Comparison of ENCODE assay signal across 17 mouse cellular contexts in the genomic region with DNA sequence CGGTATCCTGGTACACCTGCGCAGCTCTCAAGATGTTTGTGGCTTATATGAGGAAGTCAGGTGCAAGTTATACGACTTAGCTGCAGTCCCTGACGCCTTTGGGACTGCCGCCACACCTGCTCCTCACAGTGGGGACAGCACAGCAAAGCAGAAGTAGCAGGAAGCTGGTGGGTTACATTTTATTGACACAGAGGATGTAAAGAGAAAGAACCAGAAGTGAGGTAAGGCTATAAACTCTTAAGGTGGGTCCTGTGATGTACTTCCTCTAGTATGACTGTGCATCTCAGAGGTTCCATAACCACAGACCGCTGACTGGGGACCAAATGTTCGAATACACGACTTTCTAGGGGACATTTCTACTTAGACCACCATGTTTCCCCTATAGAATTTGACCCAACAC.
"Had no signal": no experiment of that assay in that cellular context is flagged by ENCODE, and none has a peak within 500 bp of the region (broad histone marks: within the 10 kb centered on the region; RNA-seq: fewer than 3 reads in every experiment).

No protein-coding gene starts in this region.

- ATAC-seq: hindbrain, postnatal 0 days; intestine, embryonic 16.5 days had no signal

- DNase-seq: gastrocnemius, adult 2 months; gastrocnemius, postnatal 10 days; gastrocnemius, postnatal 25 days; heart, adult 11 months; heart, adult 2 months; heart, postnatal 10 days; heart, postnatal 4 days; kidney, adult 11 months; kidney, adult 2 months; kidney, adult 9 months; kidney, postnatal 14 days; kidney, postnatal 36 days; layer of hippocampus, adult 9-11 months; layer of hippocampus, postnatal 36 days; left cerebral cortex, postnatal 4 days had no signal
